Mouse (Mus musculus) heart, embryonic 10.5 days (tissue): ENCODE data around the gene Fam221a. TPM values are rescaled to one million over a fixed set of nuclear protein-coding genes. Genes with fewer than 3 reads are reported as not detected.
"Not testable (repeated sequence)": the region's sequence is repeated elsewhere in the genome, so short reads cannot be mapped to it uniquely, and the experiment has no call there.

Experiments
- DNase-seq: peaks from one replicate; pipeline ENCODE4 v3.0.0-alpha.2; 2017; ENCODE audit warnings: low spot score
- H3K27ac ChIP-seq: fragments of 300-500 bp; sonication (generic); 2 replicates; pipeline ENCODE4 v1.5.1; 2016; ENCODE audit warnings: mild to moderate bottlenecking
- H3K27me3 ChIP-seq: fragments of 300-500 bp; sonication (generic); 2 replicates; pipeline ENCODE4 v1.6.1; 2016; ENCODE audit warnings: mild to moderate bottlenecking; ENCODE audit not compliant: poor library complexity, insufficient read depth, severe bottlenecking
- H3K36me3 ChIP-seq: fragments of 300-500 bp; sonication (generic); 2 replicates; pipeline ENCODE4 v1.6.1; 2016; ENCODE audit warnings: mild to moderate bottlenecking, moderate library complexity
- H3K4me1 ChIP-seq: fragments of 300-500 bp; sonication (generic); 2 replicates; pipeline ENCODE4 v1.6.1; 2016; ENCODE audit warnings: mild to moderate bottlenecking
- H3K4me3 ChIP-seq: fragments of 300-500 bp; sonication (generic); 2 replicates; pipeline ENCODE4 v1.5.1; 2016; ENCODE audit warnings: mild to moderate bottlenecking, moderate library complexity
- H3K9me3 ChIP-seq: fragments of 300-500 bp; sonication (generic); 2 replicates; pipeline ENCODE4 v1.6.1; 2016; ENCODE audit warnings: mild to moderate bottlenecking, moderate library complexity
- WGBS: fragments of 180-500 bp; shearing (Covaris S2); methylation state at CpG from one replicate; pipeline ENCODE4 v1.1.7; 2016; 5-methylcytosine and 5-hydroxymethylcytosine counted together
- polyA plus RNA-seq: library from polyadenylated mRNA; unstranded; fragments of >200 nt; fragmentation: Nextera tagmentation; extraction: Ambion mirVana; gene quantifications from 2 replicates; pipeline ENCODE4 v1.2.1, GENCODE M21; 2016

Gene Fam221a
- polyA plus RNA-seq, 1 experiment from 2014 or later, result 3.5 TPM

DNA sequence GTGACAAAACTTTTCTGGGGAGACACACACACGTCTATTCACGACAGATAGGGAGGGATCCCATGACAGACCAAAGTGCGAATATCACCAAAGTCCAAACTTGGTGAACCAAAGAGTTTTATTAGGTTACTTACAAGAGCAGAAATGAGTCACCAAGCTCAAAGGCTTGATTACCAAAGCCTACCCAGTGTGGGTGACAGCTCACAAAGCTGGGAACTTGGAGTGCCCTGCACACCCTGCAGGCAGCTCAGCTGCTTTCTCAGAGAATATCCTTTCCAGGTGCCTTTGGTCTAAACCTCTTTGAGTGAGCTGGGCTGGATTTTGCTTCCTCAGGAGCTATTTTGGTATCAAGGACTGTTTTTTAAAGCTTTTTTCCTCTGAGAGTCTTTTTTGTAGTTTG is 43.3 kb downstream of the Fam221a start:
- Histone ChIP-seq H3K27me3 (no peaks in the 10 kb centered on the region), H3K9me3 (no peaks in the 10 kb centered on the region), H3K27ac (no peak overlapping the region), H3K4me3 (no peak overlapping the region), H3K4me1 (no peaks in the 10 kb centered on the region), H3K36me3 (no peaks in the 10 kb centered on the region)
- WGBS, result 90% methylated on average over 3 of the region's 3 CpGs
- DNase-seq, result no peak

DNA sequence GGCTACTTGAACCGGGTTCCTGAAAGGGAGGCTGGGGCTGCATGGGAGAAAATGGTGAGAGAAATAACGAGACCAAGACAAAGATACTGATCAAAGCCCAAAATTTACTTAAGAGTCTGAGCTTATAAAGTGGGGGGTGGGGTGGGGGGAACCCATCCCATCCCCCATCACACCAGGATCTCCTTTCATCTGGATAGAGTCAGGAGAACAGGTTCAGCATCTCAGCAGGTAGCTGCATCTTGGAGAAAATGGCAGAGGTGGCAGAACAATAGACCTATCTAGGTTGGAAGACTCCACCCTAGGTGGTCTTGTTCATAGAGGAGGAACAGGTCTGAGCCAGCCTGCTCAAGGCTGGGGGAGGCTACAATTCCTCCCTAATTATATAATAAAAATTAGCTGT is 45.4 kb downstream of the Fam221a start:
- H3K27ac ChIP-seq, H3K4me3 ChIP-seq, H3K4me1 ChIP-seq, H3K36me3 ChIP-seq, H3K27me3 ChIP-seq, DNase-seq, H3K9me3 ChIP-seq: not testable (repeated sequence)
- 58% methylated on average over 2 of the region's 2 CpGs for WGBS

DNA sequence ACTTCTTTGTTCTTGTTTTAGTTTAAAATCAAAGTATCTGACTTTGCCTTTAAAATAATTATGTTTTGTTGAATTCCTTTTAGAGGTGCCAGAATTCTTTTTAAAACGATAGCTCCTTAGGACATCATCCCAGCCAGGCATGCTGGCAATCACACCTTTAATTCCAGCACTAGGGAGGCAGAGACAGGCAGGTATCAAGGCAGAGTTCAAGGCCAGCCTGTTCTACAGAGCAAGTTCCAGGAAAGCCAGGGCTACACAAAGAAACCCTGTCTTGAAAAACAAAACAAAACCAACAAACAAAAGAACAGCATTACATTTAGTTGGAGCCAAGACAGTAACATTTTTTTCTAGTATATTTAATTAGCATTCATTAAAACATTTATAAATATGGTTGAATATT is 48.4 kb downstream of the Fam221a start:
- Histone ChIP-seq H3K9me3 (no peaks in the 10 kb centered on the region), H3K4me1 (no peaks in the 10 kb centered on the region), H3K27me3 (no peaks in the 10 kb centered on the region), H3K27ac (no peak overlapping the region), H3K36me3 (no peaks in the 10 kb centered on the region), H3K4me3 (no peak overlapping the region)
- DNase-seq, result no peak
- WGBS, result 68% methylated on average over 1 of the region's 1 CpGs

DNA sequence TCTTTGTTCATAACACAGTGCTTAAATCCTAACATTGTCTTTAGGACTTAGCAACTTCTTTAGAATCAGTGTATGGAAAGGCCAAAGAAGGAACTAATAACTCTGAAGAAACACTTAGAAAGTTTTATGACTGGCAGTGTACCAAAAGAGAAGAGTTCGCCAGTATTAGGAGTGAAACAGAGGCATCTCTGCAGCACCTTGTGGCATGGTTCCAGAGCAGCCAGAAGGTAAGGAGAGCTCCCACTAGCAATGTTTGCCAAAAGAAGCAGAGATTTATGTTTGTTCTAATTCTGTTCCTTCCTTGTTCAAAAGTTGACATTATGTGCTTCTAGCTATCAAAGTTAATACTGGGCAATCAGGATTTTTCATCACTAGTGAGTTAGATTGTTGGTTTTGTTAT is 69.8 kb downstream of the Fam221a start:
- no peaks in the 10 kb centered on the region for H3K27me3 ChIP-seq
- no peaks in the 10 kb centered on the region for H3K4me1 ChIP-seq
- no peak overlapping the region for H3K4me3 ChIP-seq
- no peak overlapping the region for H3K27ac ChIP-seq
- no peaks in the 10 kb centered on the region for H3K9me3 ChIP-seq
- H3K36me3 ChIP-seq, result no peaks in the 10 kb centered on the region
- WGBS, result 83% methylated on average over 1 of the region's 1 CpGs
- no peak for DNase-seq

Other genes with a start within 250 kb of the Fam221a start
- 80.6 and 96.1 TPM in 2 replicates for gene Igf2bp3, start 152.8 kb upstream of the Fam221a start, polyA plus RNA-seq
- 63.9 and 87.2 TPM in 2 replicates for gene Tra2a, start 103.7 kb upstream of the Fam221a start, polyA plus RNA-seq
- gene Ccdc126, start 48.5 kb upstream of the Fam221a start, polyA plus RNA-seq, result 6.7 and 7.4 TPM in 2 replicates
- gene Stk31, start 27.9 kb downstream of the Fam221a start, polyA plus RNA-seq, result 0.21 TPM in 1 of 2 replicates, not detected in the other